Mouse (Mus musculus) midbrain, embryonic 11.5 days (tissue): ENCODE data around the gene Tm9sf2. TPM values are rescaled to one million over a fixed set of nuclear protein-coding genes. Genes with fewer than 3 reads are reported as not detected.

Experiments
- ATAC-seq: fragments of 200-750 bp; cut with Nextera tagmentation; 2 replicates; pipeline ENCODE4 v1.8.0; 2017; ENCODE audit warnings: moderate TSS enrichment, moderate library complexity; ENCODE audit not compliant: low FRiP score
- DNase-seq: peaks from one replicate; pipeline ENCODE4 v3.0.0; 2015; ENCODE audit warnings: low spot score; ENCODE audit errors: missing footprints
- H3K27ac ChIP-seq: fragments of 300-500 bp; sonication (generic); 2 replicates; pipeline ENCODE4 v1.5.1; 2014; ENCODE audit warnings: low read depth, low read length
- H3K27me3 ChIP-seq: fragments of 300-500 bp; sonication (generic); 2 replicates; pipeline ENCODE4 v1.6.1; 2014; ENCODE audit warnings: mild to moderate bottlenecking, low read length, moderate library complexity, mixed read lengths; ENCODE audit not compliant: control insufficient read depth, insufficient read depth
- H3K36me3 ChIP-seq: fragments of 300-500 bp; sonication (generic); 2 replicates; pipeline ENCODE4 v1.6.1; 2014; ENCODE audit warnings: mild to moderate bottlenecking, low read length, moderate library complexity, mixed read lengths; ENCODE audit not compliant: control insufficient read depth, insufficient read depth
- H3K4me1 ChIP-seq: fragments of 300-500 bp; sonication (generic); 2 replicates; pipeline ENCODE4 v1.6.1; 2014; ENCODE audit warnings: low read length; ENCODE audit not compliant: control insufficient read depth, insufficient read depth
- H3K4me2 ChIP-seq: fragments of 300-500 bp; sonication (generic); 2 replicates; pipeline ENCODE4 v1.6.1; 2014; ENCODE audit warnings: mild to moderate bottlenecking, moderate library complexity
- H3K4me3 ChIP-seq: fragments of 300-500 bp; sonication (generic); 2 replicates; pipeline ENCODE4 v1.5.1; 2014; ENCODE audit warnings: low read depth, low read length
- H3K9ac ChIP-seq: fragments of 300-500 bp; sonication (generic); 2 replicates; pipeline ENCODE4 v1.6.1; 2014; ENCODE audit warnings: low read length
- H3K9me3 ChIP-seq: fragments of 300-500 bp; sonication (generic); 2 replicates; pipeline ENCODE4 v1.6.1; 2016; ENCODE audit warnings: low read length; ENCODE audit not compliant: control insufficient read depth
- WGBS: fragments of 180-500 bp; shearing (Covaris S2); extraction: QIAGEN DNeasy Blood & Tissue Kit; methylation state at CpG from one replicate; pipeline ENCODE4 v1.1.7; 2014; 5-methylcytosine and 5-hydroxymethylcytosine counted together
- polyA plus RNA-seq: library from polyadenylated mRNA; unstranded; fragments of >200 nt; fragmentation: Nextera tagmentation; extraction: Ambion mirVana; gene quantifications from 2 replicates; pipeline ENCODE4 v1.2.1, GENCODE M21; 2014

The Tm9sf2 gene
- polyA plus RNA-seq, 1 experiment from 2014 or later, result 135 TPM

- no peaks in the 10 kb centered on the region for H3K9me3 ChIP-seq
- H3K4me3 ChIP-seq, result no peak overlapping the region
- H3K27ac ChIP-seq, result no peak overlapping the region
- ATAC-seq (no peak), DNase-seq (no peak)
- H3K9ac ChIP-seq, result no peak overlapping the region
- 74% methylated on average over 1 of the region's 1 CpGs for WGBS
- H3K4me2 ChIP-seq, result no peak overlapping the region
- H3K4me1 ChIP-seq, result no peaks in the 10 kb centered on the region; the same call in 1 of the 2 replicates
- H3K27me3 ChIP-seq, result no peaks in the 10 kb centered on the region
- peaks cover 7% of the 10 kb centered on the region; the same call in 1 of the 2 replicates for H3K36me3 ChIP-seq
Measured at GRCm38 (mm10) chr14:122145374-122145773, 38.5 kb downstream of the Tm9sf2 start.

GRCm38 (mm10) chr14:122150616-122151015, 43.8 kb downstream of the Tm9sf2 start:
- H3K36me3 ChIP-seq, result peaks cover 11% of the 10 kb centered on the region
- H3K4me3 ChIP-seq, result no peak overlapping the region
- peak; percentile 62 for ATAC-seq
- no peak overlapping the region for H3K27ac ChIP-seq
- no peaks in the 10 kb centered on the region for H3K9me3 ChIP-seq
- H3K9ac ChIP-seq, result no peak overlapping the region
- H3K27me3 ChIP-seq, result no peaks in the 10 kb centered on the region
- no peak overlapping the region for H3K4me2 ChIP-seq
- no peak for DNase-seq
- H3K4me1 ChIP-seq, result peaks cover 2% of the 10 kb centered on the region
- WGBS, result 34% methylated on average over 5 of the region's 5 CpGs

- ATAC-seq (0 out of 2 replicates have a peak, but pooled peaks have one; percentile 16), DNase-seq (no peak)
- Histone ChIP-seq H3K9ac (no peak overlapping the region), H3K4me3 (no peak overlapping the region), H3K9me3 (no peaks in the 10 kb centered on the region), H3K27ac (no peak overlapping the region), H3K4me2 (no peak overlapping the region), H3K36me3 (peaks cover 5% of the 10 kb centered on the region), H3K4me1 (no peaks in the 10 kb centered on the region), H3K27me3 (no peaks in the 10 kb centered on the region)
- WGBS, result 87% methylated on average over 7 of the region's 7 CpGs
Measured at GRCm38 (mm10) chr14:122157738-122158137, 50.9 kb downstream of the Tm9sf2 start.

DNA sequence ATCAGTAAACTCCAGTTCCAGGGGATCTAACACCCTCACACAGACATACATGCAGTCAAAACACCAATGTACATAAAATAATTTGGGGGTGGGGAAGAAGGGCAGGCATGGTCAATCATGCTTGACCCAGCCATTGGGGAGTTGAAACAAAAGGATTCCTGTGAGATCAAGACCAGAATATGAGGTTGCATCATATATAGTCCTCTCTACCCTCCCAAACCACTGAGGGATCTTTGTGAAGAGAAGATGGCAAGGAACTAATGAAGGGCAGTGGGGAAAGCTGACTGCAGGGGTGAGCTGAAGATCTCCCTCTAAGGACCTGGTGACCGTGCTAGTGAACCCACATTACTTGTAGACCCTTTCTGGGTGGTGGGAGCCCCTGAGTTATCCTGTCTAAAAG, 54.1 kb downstream of the Tm9sf2 start:
- no peaks in the 10 kb centered on the region; the same call in 1 of the 2 replicates for H3K36me3 ChIP-seq

GRCm38 (mm10) chr14:122168912-122169311, 62.1 kb downstream of the Tm9sf2 start:
- Histone ChIP-seq H3K27me3 (no peaks in the 10 kb centered on the region), H3K9me3 (no peaks in the 10 kb centered on the region), H3K27ac (no peak overlapping the region), H3K4me3 (no peak overlapping the region), H3K4me2 (no peak overlapping the region), H3K9ac (no peak overlapping the region), H3K4me1 (peaks cover 9% of the 10 kb centered on the region), H3K36me3 (no peaks in the 10 kb centered on the region)
- 80% methylated on average over 7 of the region's 7 CpGs for WGBS
- ATAC-seq, result peak; percentile 34; the same call in 1 of the 2 replicates
- DNase-seq, result no peak

More for the DNA sequence above, 54.1 kb downstream of the Tm9sf2 start:
- WGBS, result 86% methylated on average over 1 of the region's 1 CpGs
- Histone ChIP-seq H3K9me3 (no peaks in the 10 kb centered on the region), H3K27ac (no peak overlapping the region), H3K4me1 (no peaks in the 10 kb centered on the region), H3K27me3 (no peaks in the 10 kb centered on the region), H3K4me2 (no peak overlapping the region), H3K4me3 (no peak overlapping the region), H3K9ac (no peak overlapping the region)
- DNase-seq (no peak), ATAC-seq (no peak)

GRCm38 (mm10) chr14:122170202-122170781, 63.5 kb downstream of the Tm9sf2 start:
- no peaks in the 10 kb centered on the region for H3K36me3 ChIP-seq
- H3K4me2 ChIP-seq, result no peak overlapping the region
- DNase-seq (peak; percentile 84), ATAC-seq (peak; percentile 51; the same call in 1 of the 2 replicates)
- no peaks in the 10 kb centered on the region for H3K27me3 ChIP-seq
- H3K4me1 ChIP-seq, result peaks cover 9% of the 10 kb centered on the region
- no peak overlapping the region for H3K27ac ChIP-seq
- H3K4me3 ChIP-seq, result no peak overlapping the region
- H3K9me3 ChIP-seq, result no peaks in the 10 kb centered on the region
- WGBS, result 65% methylated on average over 7 of the region's 7 CpGs
- H3K9ac ChIP-seq, result no peak overlapping the region

GRCm38 (mm10) chr14:122171031-122171430, 64.2 kb downstream of the Tm9sf2 start:
- Histone ChIP-seq H3K4me3 (no peak overlapping the region), H3K36me3 (no peaks in the 10 kb centered on the region), H3K9me3 (no peaks in the 10 kb centered on the region), H3K27ac (no peak overlapping the region), H3K9ac (no peak overlapping the region), H3K4me1 (peaks cover 9% of the 10 kb centered on the region), H3K4me2 (no peak overlapping the region), H3K27me3 (no peaks in the 10 kb centered on the region)
- DNase-seq (peak; percentile 82), ATAC-seq (peak; percentile 31)
- WGBS, result 79% methylated on average over 7 of the region's 7 CpGs

GRCm38 (mm10) chr14:122176263-122176798, 69.5 kb downstream of the Tm9sf2 start:
- ATAC-seq (no peak), DNase-seq (no peak)
- Histone ChIP-seq H3K4me1 (no peaks in the 10 kb centered on the region), H3K9ac (no peak overlapping the region), H3K4me2 (no peak overlapping the region), H3K27ac (no peak overlapping the region), H3K36me3 (no peaks in the 10 kb centered on the region), H3K4me3 (no peak overlapping the region), H3K9me3 (no peaks in the 10 kb centered on the region), H3K27me3 (no peaks in the 10 kb centered on the region)
- WGBS, result 82% methylated on average over 14 of the region's 14 CpGs

DNA sequence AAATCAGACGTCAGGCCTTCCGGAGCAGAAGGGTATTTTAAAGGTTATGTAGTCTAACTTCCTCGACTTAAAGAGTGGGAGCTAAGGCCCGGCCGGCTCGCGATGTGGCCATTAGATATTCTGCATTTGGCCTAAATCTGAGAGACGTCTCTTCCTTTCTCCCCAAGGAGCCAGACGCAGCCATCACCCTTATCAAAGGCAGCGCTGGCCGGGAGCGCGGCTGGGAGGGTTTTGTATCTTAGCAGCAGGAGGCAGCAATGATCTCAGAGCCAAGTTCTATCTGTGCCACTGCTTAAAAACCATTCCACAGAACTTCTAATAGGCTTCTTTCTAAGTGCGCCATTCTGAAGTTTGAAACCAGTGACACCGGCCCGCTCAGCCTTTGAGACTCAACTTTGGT, 72.4 kb downstream of the Tm9sf2 start:
- ATAC-seq, result no peak
- no peaks in the 10 kb centered on the region for H3K9me3 ChIP-seq
- WGBS, result 53% methylated on average over 16 of the region's 16 CpGs

More for the DNA sequence above, 72.4 kb downstream of the Tm9sf2 start:
- no peak overlapping the region for H3K27ac ChIP-seq
- no peak overlapping the region for H3K4me3 ChIP-seq
- H3K9ac ChIP-seq, result no peak overlapping the region
- no peaks in the 10 kb centered on the region for H3K27me3 ChIP-seq
- no peaks in the 10 kb centered on the region for H3K36me3 ChIP-seq
- no peak for DNase-seq
- H3K4me2 ChIP-seq, result no peak overlapping the region
- H3K4me1 ChIP-seq, result no peaks in the 10 kb centered on the region
